Mouse (Mus musculus) neural tube, embryonic 14.5 days (tissue): ENCODE results near the gene Tmem204. TPM values are rescaled to one million over a fixed set of nuclear protein-coding genes. Genes with fewer than 3 reads are reported as not detected.

Experiments
- ATAC-seq: fragments of 200-750 bp; cut with Nextera tagmentation; 2 replicates; pipeline ENCODE4 v1.8.0; 2017; ENCODE audit warnings: low read depth, mild to moderate bottlenecking, moderate TSS enrichment, moderate library complexity
- H3K27ac ChIP-seq: fragments of 300-500 bp; sonication (generic); 2 replicates; pipeline ENCODE4 v1.5.1; 2014; ENCODE audit warnings: low read depth, mild to moderate bottlenecking, control low read depth, low read length, moderate library complexity, mixed read lengths
- H3K27me3 ChIP-seq: fragments of 300-500 bp; sonication (generic); 2 replicates; pipeline ENCODE4 v1.6.1; 2014; ENCODE audit warnings: low read length; ENCODE audit not compliant: control insufficient read depth, insufficient read depth
- H3K36me3 ChIP-seq: fragments of 300-500 bp; sonication (generic); 2 replicates; pipeline ENCODE4 v1.6.1; 2014; ENCODE audit warnings: low read length, mixed read lengths; ENCODE audit not compliant: control insufficient read depth, insufficient read depth
- H3K4me1 ChIP-seq: fragments of 300-500 bp; sonication (generic); 2 replicates; pipeline ENCODE4 v1.6.1; 2014; ENCODE audit warnings: low read length; ENCODE audit not compliant: control insufficient read depth, insufficient read depth
- H3K4me2 ChIP-seq: fragments of 300-500 bp; sonication (generic); 2 replicates; pipeline ENCODE4 v1.6.1; 2014; ENCODE audit warnings: mild to moderate bottlenecking, low read depth, low read length, control low read depth
- H3K4me3 ChIP-seq: fragments of 300-500 bp; sonication (generic); 2 replicates; pipeline ENCODE4 v1.5.1; 2014; ENCODE audit warnings: low read depth, low read length, control low read depth, mixed read lengths
- H3K9ac ChIP-seq: fragments of 300-500 bp; sonication (generic); replicated peaks from 2 replicates; pipeline ENCODE4 v1.6.1; 2014; ENCODE audit warnings: low read depth, mild to moderate bottlenecking, control low read depth, low read length, mixed read lengths
- H3K9me3 ChIP-seq: fragments of 300-500 bp; sonication (generic); 2 replicates; pipeline ENCODE4 v1.6.1; 2016; ENCODE audit warnings: low read length; ENCODE audit not compliant: control insufficient read depth
- WGBS: fragments of 180-500 bp; shearing (Covaris S2); extraction: QIAGEN DNeasy Blood & Tissue Kit; methylation state at CpG from one replicate; pipeline ENCODE4 v1.1.7; 2014; 5-methylcytosine and 5-hydroxymethylcytosine counted together
- polyA plus RNA-seq: library from polyadenylated mRNA; unstranded; fragments of >200 nt; fragmentation: Nextera tagmentation; extraction: Ambion mirVana; gene quantifications from 2 replicates; pipeline ENCODE4 v1.2.1, GENCODE M21; 2014

Gene Tmem204
- polyA plus RNA-seq, 1 experiment from 2014 or later, result 8.1 TPM

- Histone ChIP-seq H3K9ac (no peak overlapping the region), H3K27me3 (no peaks in the 10 kb centered on the region), H3K36me3 (peaks cover 31% of the 10 kb centered on the region), H3K4me1 (no peaks in the 10 kb centered on the region), H3K4me3 (no peak overlapping the region), H3K9me3 (no peaks in the 10 kb centered on the region), H3K4me2 (no peak overlapping the region), H3K27ac (no peak overlapping the region)
- ATAC-seq, result no peak
- WGBS, result 87% methylated on average over 6 of the region's 6 CpGs
These were observed 26.4 kb downstream of the Tmem204 start for GRCm38 (mm10) chr17:25057041-25057440.

GRCm38 (mm10) chr17:25053274-25053673, 30.1 kb downstream of the Tmem204 start:
- ATAC-seq, result no peak
- no peak overlapping the region for H3K4me3 ChIP-seq
- H3K9ac ChIP-seq, result no peak overlapping the region
- H3K4me2 ChIP-seq, result no peak overlapping the region
- H3K36me3 ChIP-seq, result peaks cover 26% of the 10 kb centered on the region
- H3K9me3 ChIP-seq, result no peaks in the 10 kb centered on the region
- WGBS, result 85% methylated on average over 9 of the region's 9 CpGs
- H3K4me1 ChIP-seq, result no peaks in the 10 kb centered on the region
- no peak overlapping the region for H3K27ac ChIP-seq
- no peaks in the 10 kb centered on the region for H3K27me3 ChIP-seq

- Histone ChIP-seq H3K4me3 (no peak overlapping the region), H3K4me1 (no peaks in the 10 kb centered on the region), H3K9ac (no peak overlapping the region), H3K4me2 (no peak overlapping the region), H3K27me3 (no peaks in the 10 kb centered on the region), H3K36me3 (no peaks in the 10 kb centered on the region), H3K9me3 (no peaks in the 10 kb centered on the region), H3K27ac (no peak overlapping the region)
- ATAC-seq, result no peak
- WGBS, result 97% methylated on average over 5 of the region's 6 CpGs
These were observed 36.2 kb downstream of the Tmem204 start for GRCm38 (mm10) chr17:25047143-25047542.

- Histone ChIP-seq H3K27me3 (no peaks in the 10 kb centered on the region), H3K4me2 (no peak overlapping the region), H3K9me3 (no peaks in the 10 kb centered on the region), H3K27ac (no peak overlapping the region), H3K9ac (no peak overlapping the region), H3K4me1 (no peaks in the 10 kb centered on the region), H3K4me3 (no peak overlapping the region), H3K36me3 (0 out of 2 replicates have a peak, but pooled peaks cover 4% of the 10 kb centered on the region)
- no peak for ATAC-seq
- 96% methylated on average over 4 of the region's 4 CpGs for WGBS
These were observed 38.1 kb downstream of the Tmem204 start for GRCm38 (mm10) chr17:25045281-25045680.

DNA sequence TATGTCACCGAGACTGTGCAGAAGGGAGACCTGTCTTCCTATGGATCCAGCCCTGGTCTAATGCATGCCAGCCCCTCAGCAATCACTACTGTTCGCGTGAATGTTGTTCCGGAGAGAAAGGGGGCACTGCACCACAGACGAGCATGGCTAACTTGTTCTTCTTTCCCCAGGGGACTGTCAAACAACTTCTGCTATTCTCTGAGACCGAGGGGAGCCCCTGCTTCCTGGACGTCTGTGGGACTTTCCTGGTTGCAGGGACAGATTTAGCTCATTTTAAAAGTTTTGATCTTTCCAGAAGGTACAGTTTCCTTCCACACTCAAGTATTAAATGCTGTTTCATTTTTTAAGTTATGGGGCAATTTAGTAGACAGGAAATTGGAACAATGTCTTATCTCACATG, 38.5 kb downstream of the Tmem204 start:
- no peak for ATAC-seq
- Histone ChIP-seq H3K4me3 (no peak overlapping the region), H3K27me3 (no peaks in the 10 kb centered on the region), H3K4me2 (no peak overlapping the region), H3K36me3 (0 out of 2 replicates have a peak, but pooled peaks cover 5% of the 10 kb centered on the region), H3K27ac (no peak overlapping the region), H3K9ac (no peak overlapping the region), H3K4me1 (no peaks in the 10 kb centered on the region), H3K9me3 (no peaks in the 10 kb centered on the region)
- 82% methylated on average over 7 of the region's 7 CpGs for WGBS

DNA sequence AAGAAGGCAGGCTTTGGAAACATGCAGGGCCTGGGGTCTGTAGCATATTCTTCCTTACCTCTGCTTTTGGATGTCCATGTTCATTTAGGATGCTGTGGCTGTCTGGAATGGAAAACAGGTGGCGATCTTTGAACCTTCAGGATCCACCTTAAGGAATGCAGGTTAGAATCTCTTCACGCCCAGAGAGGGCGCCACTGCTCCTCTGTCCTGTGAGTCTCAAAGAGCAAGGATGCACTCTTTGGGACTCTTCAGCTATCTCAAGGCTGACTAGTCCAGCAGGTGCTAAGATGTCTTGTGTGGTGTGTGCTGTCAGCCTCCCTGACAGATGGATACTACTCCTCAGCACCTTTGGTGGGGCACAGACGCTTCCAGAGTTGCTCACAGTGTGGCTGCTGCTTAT, 47.2 kb downstream of the Tmem204 start:
- no peaks in the 10 kb centered on the region for H3K4me1 ChIP-seq
- no peak overlapping the region for H3K4me3 ChIP-seq
- H3K27me3 ChIP-seq, result no peaks in the 10 kb centered on the region
- no peak overlapping the region for H3K9ac ChIP-seq
- ATAC-seq, result no peak
- WGBS, result 68% methylated on average over 4 of the region's 4 CpGs
- no peaks in the 10 kb centered on the region for H3K9me3 ChIP-seq
- H3K27ac ChIP-seq, result no peak overlapping the region
- no peak overlapping the region for H3K4me2 ChIP-seq
- H3K36me3 ChIP-seq, result peaks cover 26% of the 10 kb centered on the region

DNA sequence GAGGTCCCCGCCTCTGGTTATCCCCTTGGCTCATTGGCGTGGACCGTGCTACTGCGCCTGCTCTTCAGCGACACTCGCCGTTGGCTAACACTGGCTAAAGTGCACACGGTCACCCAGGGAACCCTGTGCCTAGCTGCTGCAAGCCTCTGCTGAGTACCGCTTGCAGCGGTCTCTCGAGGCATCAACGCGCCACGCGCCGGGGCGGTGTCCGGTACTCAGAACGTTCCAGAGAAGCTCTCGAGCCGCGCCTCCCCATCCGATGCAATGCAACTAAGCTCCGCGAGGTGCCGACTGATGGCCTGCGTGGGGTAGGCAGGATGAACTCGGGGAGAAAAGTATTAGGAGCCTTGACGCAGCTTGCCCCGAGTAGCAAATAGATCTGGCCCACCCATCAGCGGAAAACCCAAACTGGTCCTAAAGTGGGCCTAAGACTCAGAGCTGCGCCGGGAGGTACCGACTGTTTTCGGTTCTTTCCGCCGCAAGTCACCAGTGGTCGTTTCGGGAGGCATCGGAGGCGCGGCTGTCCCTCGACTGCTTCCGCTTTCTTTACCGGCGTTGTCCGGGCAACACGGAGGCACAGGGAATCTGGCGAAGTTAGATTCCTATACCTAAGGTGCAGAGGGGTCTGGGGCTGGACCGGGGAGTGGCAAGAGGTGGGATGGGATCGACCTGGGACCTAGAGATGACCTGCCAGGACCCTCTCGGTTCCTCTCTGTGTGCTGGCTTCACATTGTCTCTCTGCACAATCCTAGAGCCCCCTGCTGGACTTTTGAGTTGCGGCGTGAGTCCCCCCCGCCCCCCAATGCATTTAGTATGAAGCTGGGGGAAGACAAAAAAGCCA, 66.9 kb downstream of the Tmem204 start:
- peak; percentile 90 for ATAC-seq
- Histone ChIP-seq H3K4me3 (peak overlapping the region; percentile 98), H3K27me3 (no peaks in the 10 kb centered on the region), H3K9ac (peak overlapping the region; percentile 51), H3K27ac (peak overlapping the region; percentile 65; the same call in 1 of the 2 replicates), H3K9me3 (no peaks in the 10 kb centered on the region), H3K4me2 (peak overlapping the region; percentile 99), H3K4me1 (peaks cover 16% of the 10 kb centered on the region), H3K36me3 (peaks cover 5% of the 10 kb centered on the region; the same call in 1 of the 2 replicates)
- under 1% methylated on average over 55 of the region's 55 CpGs for WGBS

DNA sequence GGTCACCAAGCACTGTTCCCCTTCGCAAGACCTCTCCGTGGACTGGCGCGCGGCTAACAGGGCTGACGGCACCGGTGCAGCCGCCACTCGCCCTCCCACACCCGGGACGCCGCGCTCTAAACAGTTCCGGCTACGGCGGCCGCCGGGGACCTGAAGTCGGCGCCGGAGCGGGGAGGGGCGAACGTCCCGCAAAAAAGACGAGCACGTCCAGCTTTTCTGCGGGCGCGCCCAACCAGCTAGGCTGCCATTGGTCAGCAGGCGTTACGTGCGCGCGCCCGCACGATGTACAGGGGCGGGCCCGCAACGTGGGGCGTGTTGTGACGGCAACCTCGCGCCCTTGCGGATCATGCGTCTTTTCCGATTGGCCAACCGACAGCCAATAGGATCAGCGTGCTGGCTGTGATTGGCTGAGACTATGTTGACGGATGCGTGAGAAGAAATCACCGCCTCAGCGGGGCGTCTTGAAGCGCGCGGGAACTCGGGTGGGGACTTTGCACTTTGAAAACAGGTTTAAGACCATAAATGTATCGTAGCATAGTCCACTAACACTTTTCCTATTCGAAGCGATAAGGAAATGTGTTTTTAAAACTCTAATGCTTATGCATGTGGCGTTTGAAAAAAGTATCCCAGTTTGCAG, 67.6 kb downstream of the Tmem204 start, which contains the start of the genes Cramp1l and Ift140:
Gene Cramp1l (minus strand): TSS at position 134 of the 637 bp plus-strand sequence.
Gene Ift140 (plus strand): TSS at position 431 of the 637 bp plus-strand sequence.
- H3K4me3 ChIP-seq, result peak within 1 kb of the TSS; percentile 98
- H3K36me3 ChIP-seq, result peaks cover 8% of the 10 kb centered on the region; the same call in 1 of the 2 replicates
- peak within 1 kb of the TSS; percentile 99 for H3K4me2 ChIP-seq
- H3K4me1 ChIP-seq, result peaks cover 16% of the 10 kb centered on the region
- no peaks in the 10 kb centered on the region for H3K27me3 ChIP-seq
- peak within 1 kb of the TSS; percentile 82 for H3K9ac ChIP-seq
- WGBS, result under 1% methylated on average over 62 of the region's 62 CpGs
- H3K9me3 ChIP-seq, result no peaks in the 10 kb centered on the region
- peak within 1 kb of the TSS; percentile 79 for H3K27ac ChIP-seq
- peak; percentile 99 for ATAC-seq
